Mouse (Mus musculus) embryonic fibroblast, embryonic 13.5 days (primary cell): ENCODE measurements around the gene Camk2g.

Source experiments
- CTCF ChIP-seq: IDR thresholded peaks from 2 replicates; pipeline ENCODE4 v1.5.1; 2011; ENCODE audit warnings: mild to moderate bottlenecking, control low read depth, low read length, moderate library complexity, borderline replicate concordance; ENCODE audit not compliant: insufficient read depth
- POLR2A ChIP-seq: IDR thresholded peaks from 2 replicates; pipeline ENCODE4 v1.6.1; 2011; ENCODE audit warnings: low read depth, mild to moderate bottlenecking, control low read depth, low read length, moderate library complexity

- TF ChIP-seq POLR2A (no peak), CTCF (no peak)
Measured at GRCm38 (mm10) chr14:20834136-20834535, 40.2 kb upstream of the Camk2g start.
